Mouse (Mus musculus): ENCODE measurements around the gene Osbpl9.

DNA sequence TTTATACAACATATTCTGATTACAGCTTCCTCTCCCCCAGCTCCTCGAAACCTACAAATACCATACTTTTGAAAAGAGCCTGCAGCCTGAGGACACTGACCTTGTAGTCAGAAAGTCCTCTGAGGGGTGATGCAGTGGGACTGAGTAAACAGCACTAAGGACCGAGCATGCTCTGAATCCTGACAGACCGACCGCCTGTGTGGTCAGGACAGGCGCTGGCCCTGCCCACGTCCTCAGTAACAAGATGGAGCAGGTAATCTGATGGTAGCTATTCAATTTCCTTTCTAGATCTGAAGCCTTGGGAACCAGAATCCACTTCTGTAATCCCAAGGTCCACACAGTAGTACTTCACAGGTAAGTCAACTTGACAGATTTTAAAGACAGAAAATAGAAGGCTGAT, 93.1 kb downstream of the Osbpl9 start:
- TF ChIP-seq CTCF (IDR thresholded peaks at IDR 0.05; ENCODE audit: insufficient read depth, low read depth, low read length) (no peak), POLR2A (IDR thresholded peaks at IDR 0.05; ENCODE audit: insufficient read depth, low read depth, low read length) (no peak)

Measured in olfactory bulb, adult 2 months (tissue).